Mouse (Mus musculus): Measurements from ENCODE around the gene Tubg2. TPM values are rescaled to one million over a fixed set of nuclear protein-coding genes. Genes with fewer than 3 reads are reported as not detected.

The Tubg2 gene
- polyA plus RNA-seq, 1 experiment from 2014 or later: 6.6 TPM

DNA sequence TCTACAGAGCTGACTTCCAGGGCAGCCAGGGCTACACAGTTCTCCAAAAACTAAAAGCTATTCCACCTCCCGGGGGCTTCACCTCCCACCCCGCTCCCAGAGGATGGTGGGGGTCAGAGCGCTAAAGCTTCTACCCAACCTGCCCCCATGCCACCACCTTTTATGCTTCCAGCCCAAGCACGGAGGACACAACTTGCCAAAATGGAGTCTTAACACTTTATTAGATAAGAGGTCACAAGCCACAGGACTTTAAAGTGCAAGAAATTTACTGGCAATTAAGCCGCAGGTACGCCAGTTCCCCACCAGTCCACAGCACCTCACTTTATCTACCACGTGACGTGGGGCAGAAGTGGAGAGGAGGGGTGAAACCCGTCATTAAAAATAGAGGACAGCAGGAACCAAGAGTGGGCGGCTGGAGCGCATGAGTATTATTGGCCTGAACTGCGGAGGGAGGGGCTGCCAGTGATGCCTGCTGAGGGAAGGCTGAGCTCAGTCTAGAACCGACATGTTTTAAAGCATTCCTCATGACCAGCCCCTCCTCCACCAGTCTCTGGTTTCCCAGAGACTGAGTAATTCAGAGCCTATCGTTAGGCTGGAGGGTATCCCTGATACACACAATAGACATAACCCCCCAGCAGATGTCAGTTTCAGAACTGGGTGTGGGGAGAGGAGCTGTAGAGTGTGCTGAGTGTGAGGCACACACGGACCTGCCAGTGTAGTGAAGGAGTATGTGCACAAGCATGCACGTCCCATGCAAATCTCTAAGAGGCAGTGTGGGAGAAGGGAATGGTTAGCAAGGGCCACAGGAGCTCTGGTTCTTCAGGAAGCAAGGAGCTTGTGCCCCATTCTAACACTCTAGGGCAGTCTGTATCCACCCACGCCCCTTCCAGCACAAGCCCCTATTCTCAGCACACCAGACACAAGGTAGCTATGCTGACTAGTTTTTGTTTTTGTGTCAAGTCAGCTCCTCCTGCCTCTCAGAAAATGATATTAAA, 35.5 kb downstream of the Tubg2 start:
- Histone ChIP-seq H3K4me1 (ENCODE audit: control insufficient read depth, insufficient read depth, low read length) (peaks cover 18% of the 10 kb centered on the region), H3K9ac (ENCODE audit: low read depth, low read length) (no peak overlapping the region; the same call in 1 of the 2 replicates), H3K9me3 (ENCODE audit: control insufficient read depth, low read length) (no peaks in the 10 kb centered on the region), H3K27ac (replicated peaks; ENCODE audit: low read depth, low read length) (0 out of 2 replicates have a peak overlapping the region, but pooled peaks have one; percentile 3), H3K27me3 (replicated peaks; ENCODE audit: control insufficient read depth, insufficient read depth, low read length) (no peaks in the 10 kb centered on the region), H3K36me3 (ENCODE audit: control insufficient read depth, insufficient read depth, low read length) (peaks cover 39% of the 10 kb centered on the region), H3K4me3 (ENCODE audit: low read depth, low read length) (no peak overlapping the region), H3K4me2 (ENCODE audit: low read depth, low read length) (no peak overlapping the region)
- DNase-seq (ENCODE audit: low spot score) (peak; percentile 23), ATAC-seq (ENCODE audit: low read depth) (no peak)
- WGBS: 54% methylated on average over 17 of the region's 17 CpGs

DNA sequence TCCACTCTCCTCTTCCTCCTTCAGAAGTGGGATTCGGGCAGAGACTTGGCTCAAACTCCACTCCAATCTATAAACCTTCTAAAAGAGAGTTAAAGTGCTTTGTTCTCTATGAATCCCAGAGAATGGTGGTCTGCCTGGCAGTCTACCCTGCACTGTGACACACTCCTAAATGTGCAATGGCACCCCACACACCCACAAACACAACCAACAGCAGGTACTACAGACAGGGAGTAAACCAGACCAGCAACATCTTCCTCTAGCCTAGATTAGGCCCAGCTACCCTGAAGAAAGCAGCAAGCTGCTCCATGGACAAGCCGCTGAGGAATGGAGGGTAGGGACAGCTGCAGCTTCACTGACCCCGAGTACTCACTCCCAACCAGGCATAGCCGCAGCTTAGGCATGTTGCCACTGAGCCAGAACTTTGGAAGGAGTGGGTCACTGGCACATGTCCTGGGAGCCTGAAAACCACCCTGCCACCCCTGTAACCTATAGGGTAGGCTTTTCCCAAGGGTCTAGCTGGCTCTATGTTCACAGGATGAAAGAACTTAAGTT, 36.3 kb downstream of the Tubg2 start:
- ATAC-seq (ENCODE audit: low read depth): no peak
- peaks cover 46% of the 10 kb centered on the region for H3K36me3 ChIP-seq (ENCODE audit: control insufficient read depth, insufficient read depth, low read length)
- 64% methylated on average over 4 of the region's 4 CpGs for WGBS
- no peak overlapping the region for H3K27ac ChIP-seq (replicated peaks; ENCODE audit: low read depth, low read length)
- DNase-seq (ENCODE audit: low spot score): no peak
- H3K4me1 ChIP-seq (ENCODE audit: control insufficient read depth, insufficient read depth, low read length): peaks cover 18% of the 10 kb centered on the region
- no peaks in the 10 kb centered on the region for H3K27me3 ChIP-seq (replicated peaks; ENCODE audit: control insufficient read depth, insufficient read depth, low read length)
- no peaks in the 10 kb centered on the region for H3K9me3 ChIP-seq (ENCODE audit: control insufficient read depth, low read length)
- H3K4me2 ChIP-seq (ENCODE audit: low read depth, low read length): no peak overlapping the region
- H3K4me3 ChIP-seq (ENCODE audit: low read depth, low read length): no peak overlapping the region
- no peak overlapping the region for H3K9ac ChIP-seq (ENCODE audit: low read depth, low read length)

DNA sequence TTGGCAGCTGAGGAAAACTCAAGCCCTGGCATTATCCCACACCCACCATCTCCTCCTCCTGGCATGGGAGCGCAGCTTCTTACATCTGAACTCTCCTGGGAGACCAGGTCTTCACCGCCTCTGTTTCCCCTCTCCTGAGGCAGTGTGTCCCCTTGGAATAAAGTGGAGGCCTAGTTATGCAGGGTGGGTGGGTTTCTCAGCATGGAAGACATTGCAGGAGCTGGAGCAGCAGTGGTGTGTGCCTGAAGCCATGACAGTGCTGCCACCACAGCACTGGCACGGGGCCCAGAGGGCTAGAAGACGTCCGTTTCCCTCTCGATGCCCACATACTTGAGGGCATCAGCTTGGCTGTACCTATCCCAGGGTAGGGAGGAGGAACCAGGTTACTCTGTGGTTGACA, 36.9 kb downstream of the Tubg2 start:
- no peak overlapping the region for H3K9ac ChIP-seq (ENCODE audit: low read depth, low read length)
- H3K27me3 ChIP-seq (replicated peaks; ENCODE audit: control insufficient read depth, insufficient read depth, low read length): no peaks in the 10 kb centered on the region
- H3K4me2 ChIP-seq (ENCODE audit: low read depth, low read length): no peak overlapping the region
- no peak for ATAC-seq (ENCODE audit: low read depth)
- H3K4me3 ChIP-seq (ENCODE audit: low read depth, low read length): no peak overlapping the region
- H3K27ac ChIP-seq (replicated peaks; ENCODE audit: low read depth, low read length): no peak overlapping the region
- no peaks in the 10 kb centered on the region for H3K9me3 ChIP-seq (ENCODE audit: control insufficient read depth, low read length)
- DNase-seq (ENCODE audit: low spot score): no peak
- peaks cover 51% of the 10 kb centered on the region for H3K36me3 ChIP-seq (ENCODE audit: control insufficient read depth, insufficient read depth, low read length)
- WGBS: 86% methylated on average over 6 of the region's 6 CpGs
- peaks cover 18% of the 10 kb centered on the region for H3K4me1 ChIP-seq (ENCODE audit: control insufficient read depth, insufficient read depth, low read length)

DNA sequence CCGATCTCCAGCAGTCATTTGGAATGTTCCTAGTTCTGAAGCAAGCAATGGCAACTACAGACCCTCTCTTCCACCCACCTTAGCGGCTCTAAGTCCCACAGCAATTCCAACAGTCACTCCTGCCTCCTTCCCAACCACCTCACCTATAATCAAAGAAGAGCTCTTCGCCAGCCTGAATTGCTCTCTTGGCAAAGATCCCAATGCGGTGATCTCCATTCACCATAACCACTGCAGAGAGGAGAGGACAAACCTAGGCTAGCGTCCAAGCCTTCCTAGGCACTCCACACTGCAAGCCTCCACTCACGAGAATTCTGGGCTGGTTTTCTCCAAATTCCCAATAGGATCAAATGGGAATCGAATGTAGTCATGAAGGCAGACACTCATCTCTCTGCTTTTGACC, 37.4 kb downstream of the Tubg2 start:
- Histone ChIP-seq H3K4me1 (ENCODE audit: control insufficient read depth, insufficient read depth, low read length) (peaks cover 18% of the 10 kb centered on the region), H3K27me3 (replicated peaks; ENCODE audit: control insufficient read depth, insufficient read depth, low read length) (no peaks in the 10 kb centered on the region), H3K27ac (replicated peaks; ENCODE audit: low read depth, low read length) (no peak overlapping the region), H3K9me3 (ENCODE audit: control insufficient read depth, low read length) (no peaks in the 10 kb centered on the region), H3K9ac (ENCODE audit: low read depth, low read length) (no peak overlapping the region), H3K4me2 (ENCODE audit: low read depth, low read length) (no peak overlapping the region), H3K4me3 (ENCODE audit: low read depth, low read length) (no peak overlapping the region), H3K36me3 (ENCODE audit: control insufficient read depth, insufficient read depth, low read length) (peaks cover 56% of the 10 kb centered on the region)
- no peak for ATAC-seq (ENCODE audit: low read depth)
- DNase-seq (ENCODE audit: low spot score): no peak
- WGBS: 84% methylated on average over 7 of the region's 7 CpGs

DNA sequence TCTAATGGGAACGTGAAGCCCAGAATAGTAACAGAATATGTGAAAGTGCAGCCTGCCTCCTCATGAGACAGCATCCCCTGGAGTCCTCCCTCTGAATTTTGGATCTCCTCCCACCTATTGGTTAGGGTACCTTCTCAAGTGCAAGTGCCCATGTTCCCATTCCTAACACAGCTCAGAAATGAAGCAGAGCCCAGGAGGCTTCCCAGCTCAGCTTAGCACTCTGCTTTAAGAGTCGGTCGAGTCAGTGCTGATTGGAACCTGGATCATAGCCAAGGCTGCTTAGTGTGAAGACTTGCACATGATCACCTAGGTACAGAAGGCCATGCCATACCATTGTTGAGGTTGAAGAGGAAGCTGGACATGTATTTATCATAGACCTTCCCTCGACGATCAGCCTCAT, 38.4 kb downstream of the Tubg2 start:
- Histone ChIP-seq H3K36me3 (ENCODE audit: control insufficient read depth, insufficient read depth, low read length) (peaks cover 66% of the 10 kb centered on the region), H3K9me3 (ENCODE audit: control insufficient read depth, low read length) (no peaks in the 10 kb centered on the region), H3K4me1 (ENCODE audit: control insufficient read depth, insufficient read depth, low read length) (peaks cover 18% of the 10 kb centered on the region), H3K27ac (replicated peaks; ENCODE audit: low read depth, low read length) (no peak overlapping the region), H3K4me2 (ENCODE audit: low read depth, low read length) (no peak overlapping the region), H3K9ac (ENCODE audit: low read depth, low read length) (no peak overlapping the region), H3K4me3 (ENCODE audit: low read depth, low read length) (no peak overlapping the region), H3K27me3 (replicated peaks; ENCODE audit: control insufficient read depth, insufficient read depth, low read length) (no peaks in the 10 kb centered on the region)
- DNase-seq (ENCODE audit: low spot score): no peak
- 77% methylated on average over 5 of the region's 5 CpGs for WGBS
- no peak for ATAC-seq (ENCODE audit: low read depth)

DNA sequence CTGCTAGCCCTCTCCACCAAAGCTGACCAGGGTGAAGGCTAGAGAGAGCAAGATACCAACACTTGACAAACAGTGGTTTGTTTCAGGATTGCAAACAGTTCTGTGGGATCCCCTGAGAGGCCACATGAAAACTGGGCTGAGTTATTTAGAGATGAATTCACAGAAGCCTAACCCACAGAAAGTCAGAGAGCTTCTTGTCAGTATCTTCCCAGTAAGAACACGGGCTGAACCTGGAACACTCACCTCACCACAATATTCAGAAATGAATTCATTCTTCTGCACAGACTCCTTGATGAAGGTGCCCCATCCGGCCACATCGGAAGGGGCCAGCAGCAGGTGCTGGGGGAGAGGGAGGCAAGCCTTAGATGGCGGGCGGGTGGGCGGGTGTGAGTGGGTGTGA, 38.9 kb downstream of the Tubg2 start:
- Histone ChIP-seq H3K27me3 (replicated peaks; ENCODE audit: control insufficient read depth, insufficient read depth, low read length) (no peaks in the 10 kb centered on the region), H3K4me3 (ENCODE audit: low read depth, low read length) (no peak overlapping the region), H3K36me3 (ENCODE audit: control insufficient read depth, insufficient read depth, low read length) (peaks cover 71% of the 10 kb centered on the region), H3K4me2 (ENCODE audit: low read depth, low read length) (no peak overlapping the region), H3K27ac (replicated peaks; ENCODE audit: low read depth, low read length) (no peak overlapping the region), H3K4me1 (ENCODE audit: control insufficient read depth, insufficient read depth, low read length) (peaks cover 13% of the 10 kb centered on the region), H3K9me3 (ENCODE audit: control insufficient read depth, low read length) (no peaks in the 10 kb centered on the region), H3K9ac (ENCODE audit: low read depth, low read length) (no peak overlapping the region)
- WGBS: 65% methylated on average over 6 of the region's 6 CpGs
- DNase-seq (ENCODE audit: low spot score) (no peak), ATAC-seq (ENCODE audit: low read depth) (no peak)

DNA sequence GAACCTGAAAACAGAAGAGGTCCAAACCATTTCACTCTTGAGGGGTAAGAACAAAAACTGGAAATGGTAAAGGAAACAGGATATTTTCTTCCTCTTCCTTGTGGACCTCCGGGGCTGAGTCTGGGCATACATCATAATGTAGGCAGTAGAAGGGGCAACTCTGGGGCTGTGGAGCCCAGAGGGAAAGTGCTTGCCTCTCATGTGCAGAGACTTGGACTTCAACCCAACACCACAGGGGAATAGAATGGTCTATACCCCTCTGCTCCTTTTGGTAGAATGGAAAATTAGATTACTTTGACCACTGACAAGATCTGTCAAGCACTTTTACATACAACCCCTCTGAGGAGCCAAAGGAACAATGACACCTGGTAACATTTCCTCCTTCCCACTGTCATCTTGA, 39.4 kb downstream of the Tubg2 start:
- ATAC-seq (ENCODE audit: low read depth) (no peak), DNase-seq (ENCODE audit: low spot score) (no peak)
- no peak overlapping the region for H3K4me3 ChIP-seq (ENCODE audit: low read depth, low read length)
- WGBS: 86% methylated on average over 1 of the region's 1 CpGs
- H3K27ac ChIP-seq (replicated peaks; ENCODE audit: low read depth, low read length): no peak overlapping the region
- H3K4me1 ChIP-seq (ENCODE audit: control insufficient read depth, insufficient read depth, low read length): peaks cover 8% of the 10 kb centered on the region
- H3K4me2 ChIP-seq (ENCODE audit: low read depth, low read length): no peak overlapping the region
- H3K36me3 ChIP-seq (ENCODE audit: control insufficient read depth, insufficient read depth, low read length): peaks cover 76% of the 10 kb centered on the region
- H3K9ac ChIP-seq (ENCODE audit: low read depth, low read length): no peak overlapping the region
- no peaks in the 10 kb centered on the region for H3K9me3 ChIP-seq (ENCODE audit: control insufficient read depth, low read length)
- no peaks in the 10 kb centered on the region for H3K27me3 ChIP-seq (replicated peaks; ENCODE audit: control insufficient read depth, insufficient read depth, low read length)

DNA sequence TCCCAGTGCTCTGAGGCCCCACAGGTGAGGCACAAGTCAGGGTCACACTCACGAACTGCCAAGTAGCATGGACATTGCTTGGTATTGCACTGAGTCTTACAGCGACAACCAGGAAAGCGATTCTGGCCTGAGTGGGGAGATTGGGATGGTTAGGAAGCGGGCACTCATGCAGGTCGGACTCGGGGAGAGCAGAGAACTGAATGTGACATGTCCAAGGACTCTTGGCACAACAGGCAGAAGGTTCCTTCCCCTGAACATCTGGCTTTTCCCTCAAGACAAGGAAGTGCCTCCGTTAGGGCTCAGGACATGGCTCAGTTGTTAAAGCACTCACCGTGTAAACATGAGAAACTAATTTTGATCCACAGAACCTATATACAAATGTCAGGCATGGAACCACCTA, 39.9 kb downstream of the Tubg2 start:
- Histone ChIP-seq H3K27me3 (replicated peaks; ENCODE audit: control insufficient read depth, insufficient read depth, low read length) (no peaks in the 10 kb centered on the region), H3K4me1 (ENCODE audit: control insufficient read depth, insufficient read depth, low read length) (peaks cover 3% of the 10 kb centered on the region; the same call in 1 of the 2 replicates), H3K9ac (ENCODE audit: low read depth, low read length) (no peak overlapping the region), H3K36me3 (ENCODE audit: control insufficient read depth, insufficient read depth, low read length) (peaks cover 81% of the 10 kb centered on the region), H3K9me3 (ENCODE audit: control insufficient read depth, low read length) (no peaks in the 10 kb centered on the region), H3K27ac (replicated peaks; ENCODE audit: low read depth, low read length) (no peak overlapping the region), H3K4me2 (ENCODE audit: low read depth, low read length) (no peak overlapping the region), H3K4me3 (ENCODE audit: low read depth, low read length) (no peak overlapping the region)
- ATAC-seq (ENCODE audit: low read depth): no peak
- DNase-seq (ENCODE audit: low spot score): no peak
- WGBS: 85% methylated on average over 8 of the region's 8 CpGs
